In genomic region chr13:51830744-51831450, GRCm38 (mm10) we compare ENCODE assay signal across 9 mouse cellular contexts. TPM values are rescaled to one million over a fixed set of nuclear protein-coding genes. Genes with fewer than 3 reads are reported as not detected.
DNase-seq lines count a peak whose midpoint lies in the region; ATAC-seq lines count a peak whose summit lies in the region.
"Had no signal": no experiment of that assay in that cellular context is flagged by ENCODE, and none has a peak within 500 bp of the region (broad histone marks: within the 10 kb centered on the region; RNA-seq: fewer than 3 reads in every experiment).

No protein-coding gene starts in this region.

- no peak overlapping the region for H3K4me3 ChIP-seq in liver, embryonic 11.5 days (ENCODE audit: low read depth, low read length)

- no peaks in the 10 kb centered on the region for H3K36me3 ChIP-seq in liver, embryonic 11.5 days (ENCODE audit: control insufficient read depth, insufficient read depth, low read length)

- no peak for ATAC-seq in liver, embryonic 11.5 days (replicated peaks; ENCODE audit: low FRiP score)
- peak; percentile 54 for ATAC-seq in inflammation-experienced regulatory T-cells, adult 6 months

- no peaks in the 10 kb centered on the region for H3K27me3 ChIP-seq in liver, embryonic 11.5 days (replicated peaks; ENCODE audit: control insufficient read depth, insufficient read depth, low read length)

- WGBS in liver, embryonic 11.5 days, result 29% methylated on average over 10 of the region's 10 CpGs

- peak; percentile 52 for DNase-seq in adrenal gland, postnatal 10 days
- no peak for DNase-seq in adrenal gland, adult 2 months
- peak; percentile 53 for DNase-seq in liver
- DNase-seq in liver, embryonic 11.5 days (ENCODE audit: low spot score), result no peak
- peak; percentile 52 for DNase-seq in c-Kit-negative CD71-positive TER-119-positive erythroid progenitor cells, embryonic 14.5 days (ENCODE audit: low read depth, low spot score)
- peak; percentile 36 for DNase-seq in retina, adult 2 months (ENCODE audit: low read depth, low spot score)
- no peak for DNase-seq in layer of hippocampus, adult 8-10 months (ENCODE audit: low spot score in 2 of 2)

- H3K9me3 ChIP-seq in liver, embryonic 11.5 days (ENCODE audit: control insufficient read depth, low read length), result no peaks in the 10 kb centered on the region

- no peak overlapping the region for H3K4me2 ChIP-seq in liver, embryonic 11.5 days

- peaks cover 12% of the 10 kb centered on the region for H3K4me1 ChIP-seq in liver, embryonic 11.5 days (replicated peaks; ENCODE audit: control insufficient read depth, insufficient read depth, low read length)

- no peak overlapping the region for H3K27ac ChIP-seq in liver, embryonic 11.5 days (ENCODE audit: low read depth, low read length)
- H3K27ac ChIP-seq: macrophage had no signal

- H3K9ac ChIP-seq in liver, embryonic 11.5 days (ENCODE audit: low read depth, low read length), result no peak overlapping the region

RNA-seq across cellular contexts. Expression of gene Gadd45g, which starts 15.6 kb away (rescaled TPM):
- total RNA-seq in adrenal gland, postnatal 10 days (2021), result 10 to 100 TPM; 28.4 to 87.1 TPM
- 10 to 100 TPM; 41.0 to 57.6 TPM for total RNA-seq in adrenal gland, adult 2 months (2021)
- polyA plus RNA-seq in adrenal gland, adult 2 months (2012; rRNA removed), result 20.8 and 30.2 TPM in 2 replicates
- polyA plus RNA-seq in liver, embryonic 11.5 days (2014; fragmentation: Nextera tagmentation; extraction: Ambion mirVana), result 29.4 and 30.4 TPM in 2 replicates
- polyA plus RNA-seq in inflammation-experienced regulatory T-cells, adult 6 months (2017; shearing (Covaris generic)), result 10 to 100 TPM; 12.4 to 28.7 (median 19.4) TPM
- 10 to 100 TPM; 14.6 to 28.2 (median 17.2) TPM for total RNA-seq in layer of hippocampus, adult 8-10 months (2022)

RNA-seq across cellular contexts. Expression of gene Sema4d, which starts 37.4 kb away (rescaled TPM):
- 10 to 100 TPM; 13.9 to 25.4 TPM for total RNA-seq in adrenal gland, postnatal 10 days (2021)
- total RNA-seq in adrenal gland, adult 2 months (2021), result 10 to 100 TPM; 14.6 to 15.1 TPM
- 13.3 and 13.7 TPM in 2 replicates for polyA plus RNA-seq in adrenal gland, adult 2 months (2012; rRNA removed)
- 18.6 and 21.7 TPM in 2 replicates for polyA plus RNA-seq in liver, embryonic 11.5 days (2014; fragmentation: Nextera tagmentation; extraction: Ambion mirVana)
- polyA plus RNA-seq in inflammation-experienced regulatory T-cells, adult 6 months (2017; shearing (Covaris generic)), result 100 to 1,000 TPM; 111 to 154 (median 126) TPM
- total RNA-seq in layer of hippocampus, adult 8-10 months (2022), result 10 to 100 TPM; 79.8 to 99.9 (median 95.4) TPM

Comparison
In these comparisons a context has a peak if more than half of its experiments do, and no peak if none do; other contexts are left out.
1. DNase-seq: peak in adrenal gland, postnatal 10 days (single experiment), liver (single experiment), c-Kit-negative CD71-positive TER-119-positive erythroid progenitor cells, embryonic 14.5 days (single experiment) and retina, adult 2 months (single experiment); none in adrenal gland, adult 2 months (single experiment), liver, embryonic 11.5 days (single experiment) and layer of hippocampus, adult 8-10 months (0 of 2).